Mouse (Mus musculus) heart, embryonic 16.5 days (tissue): Measurements from ENCODE around the gene Psmf1. TPM values are rescaled to one million over a fixed set of nuclear protein-coding genes. Genes with fewer than 3 reads are reported as not detected.

ENCODE experiments used
- ATAC-seq: fragments of 200-750 bp; cut with Nextera tagmentation; replicated peaks from 2 replicates; pipeline ENCODE4 v1.8.0; 2017; ENCODE audit warnings: moderate number of reproducible peaks; ENCODE audit not compliant: insufficient read depth, low FRiP score; ENCODE audit errors: extremely low read depth
- H3K27ac ChIP-seq: fragments of 300-500 bp; sonication (generic); 2 replicates; pipeline ENCODE4 v1.5.1; 2014; ENCODE audit warnings: mild to moderate bottlenecking, low read length, control low read depth, moderate library complexity
- H3K27me3 ChIP-seq: fragments of 300-500 bp; sonication (generic); 2 replicates; pipeline ENCODE4 v1.6.1; 2014; ENCODE audit warnings: low read length, mixed read lengths; ENCODE audit not compliant: control insufficient read depth, insufficient read depth
- H3K36me3 ChIP-seq: fragments of 300-500 bp; sonication (generic); 2 replicates; pipeline ENCODE4 v1.6.1; 2014; ENCODE audit not compliant: control insufficient read depth, insufficient read depth
- H3K4me1 ChIP-seq: fragments of 300-500 bp; sonication (generic); 2 replicates; pipeline ENCODE4 v1.6.1; 2014; ENCODE audit warnings: low read length, mixed read lengths; ENCODE audit not compliant: control insufficient read depth, insufficient read depth
- H3K4me2 ChIP-seq: fragments of 300-500 bp; sonication (generic); 2 replicates; pipeline ENCODE4 v1.6.1; 2014; ENCODE audit warnings: low read depth, mild to moderate bottlenecking, control low read depth, low read length
- H3K4me3 ChIP-seq: fragments of 300-500 bp; sonication (generic); 2 replicates; pipeline ENCODE4 v1.5.1; 2014; ENCODE audit warnings: mild to moderate bottlenecking, control low read depth, low read length
- H3K9ac ChIP-seq: fragments of 300-500 bp; sonication (generic); 2 replicates; pipeline ENCODE4 v1.6.1; 2014; ENCODE audit warnings: low read length, control low read depth
- H3K9me3 ChIP-seq: fragments of 300-500 bp; sonication (generic); replicated peaks from 2 replicates; pipeline ENCODE4 v1.6.1; 2016; ENCODE audit warnings: low read length; ENCODE audit not compliant: control insufficient read depth
- WGBS: fragments of 180-500 bp; shearing (Covaris S2); extraction: QIAGEN DNeasy Blood & Tissue Kit; methylation state at CpG from one replicate; pipeline ENCODE4 v1.1.7; 2014; 5-methylcytosine and 5-hydroxymethylcytosine counted together
- polyA plus RNA-seq: library from polyadenylated mRNA; unstranded; fragments of >200 nt; fragmentation: Nextera tagmentation; extraction: Ambion mirVana; gene quantifications from 2 replicates; pipeline ENCODE4 v1.2.1, GENCODE M21; 2015

Gene Psmf1
- polyA plus RNA-seq, 1 experiment from 2014 or later: 32.4 TPM

DNA sequence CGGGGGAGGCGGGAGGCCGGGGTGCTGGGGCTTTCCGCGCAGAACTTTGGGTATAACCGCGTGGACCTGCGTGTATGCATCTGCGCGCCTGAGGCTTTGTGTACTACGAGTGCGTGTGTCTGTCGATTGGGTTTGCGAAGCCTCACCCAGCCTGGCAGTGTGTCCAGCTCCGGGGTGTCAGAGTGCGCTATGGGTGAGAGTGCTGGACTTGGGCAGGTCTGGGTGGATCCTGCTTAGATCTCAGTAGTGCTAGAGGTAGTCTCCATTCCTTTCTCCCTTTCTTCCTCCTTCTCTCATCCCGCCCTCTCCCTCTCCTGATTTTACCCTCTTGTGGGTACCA lies 41.2 kb downstream of the Psmf1 start:
- peak overlapping the region; percentile 80 for H3K9ac ChIP-seq
- peaks cover 34% of the 10 kb centered on the region for H3K27me3 ChIP-seq
- ATAC-seq: peak; percentile 60
- no peaks in the 10 kb centered on the region for H3K36me3 ChIP-seq
- peaks cover 7% of the 10 kb centered on the region for H3K4me1 ChIP-seq
- 2% methylated on average over 17 of the region's 17 CpGs for WGBS
- H3K9me3 ChIP-seq: no peaks in the 10 kb centered on the region
- H3K27ac ChIP-seq: no peak overlapping the region
- H3K4me2 ChIP-seq: peak overlapping the region; percentile 96
- H3K4me3 ChIP-seq: peak overlapping the region; percentile 68

- H3K27me3 ChIP-seq: peaks cover 34% of the 10 kb centered on the region
- ATAC-seq: peak; percentile 70
- peak overlapping the region; percentile 80 for H3K9ac ChIP-seq
- WGBS: under 1% methylated on average over 90 of the region's 97 CpGs
- no peak overlapping the region for H3K27ac ChIP-seq
- H3K36me3 ChIP-seq: no peaks in the 10 kb centered on the region
- H3K4me3 ChIP-seq: peak overlapping the region; percentile 68
- peak overlapping the region; percentile 96 for H3K4me2 ChIP-seq
- no peaks in the 10 kb centered on the region for H3K9me3 ChIP-seq
- H3K4me1 ChIP-seq: peaks cover 7% of the 10 kb centered on the region
These were observed 41.7 kb downstream of the Psmf1 start for GRCm38 (mm10) chr2:151702146-151702850.

- WGBS: 7% methylated on average over 25 of the region's 25 CpGs
- Histone ChIP-seq H3K9ac (peak within 1 kb of the TSS; percentile 80), H3K4me2 (peak within 1 kb of the TSS; percentile 96), H3K9me3 (no peaks in the 10 kb centered on the region), H3K4me1 (peaks cover 7% of the 10 kb centered on the region), H3K36me3 (no peaks in the 10 kb centered on the region), H3K4me3 (peak within 1 kb of the TSS; percentile 68), H3K27ac (no peak within 1 kb of the TSS), H3K27me3 (peaks cover 34% of the 10 kb centered on the region)
- ATAC-seq: no peak
These were observed 42.5 kb downstream of the Psmf1 start, which contains the start of gene Tmem74b for GRCm38 (mm10) chr2:151701231-151702145. TSS of gene Tmem74b (plus strand) at chr2:151702008.

DNA sequence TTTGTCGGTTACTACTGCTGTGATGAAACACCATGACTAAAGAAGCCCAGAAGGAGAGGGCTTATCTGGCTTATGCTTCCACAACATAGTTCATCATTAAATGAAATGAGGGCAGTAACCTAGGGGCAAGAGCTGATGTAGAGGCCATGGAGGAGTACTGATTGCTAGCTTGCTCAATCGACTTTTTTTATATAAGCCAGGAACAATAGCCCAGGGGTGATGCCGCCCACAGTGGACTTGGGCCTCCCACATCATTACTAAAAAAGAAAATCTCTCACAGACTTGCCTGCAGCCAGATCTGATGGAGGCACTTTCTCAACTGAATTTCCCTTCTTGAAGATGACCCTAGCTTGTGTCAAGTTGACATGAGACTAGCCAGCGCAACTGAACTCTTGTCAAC lies 61.0 kb downstream of the Psmf1 start:
- Histone ChIP-seq H3K36me3 (no peaks in the 10 kb centered on the region), H3K4me2 (no peak overlapping the region), H3K27me3 (no peaks in the 10 kb centered on the region), H3K4me3 (no peak overlapping the region), H3K9me3 (no peaks in the 10 kb centered on the region), H3K4me1 (no peaks in the 10 kb centered on the region), H3K9ac (no peak overlapping the region), H3K27ac (no peak overlapping the region)
- WGBS: 83% methylated on average over 4 of the region's 4 CpGs
- no peak for ATAC-seq

DNA sequence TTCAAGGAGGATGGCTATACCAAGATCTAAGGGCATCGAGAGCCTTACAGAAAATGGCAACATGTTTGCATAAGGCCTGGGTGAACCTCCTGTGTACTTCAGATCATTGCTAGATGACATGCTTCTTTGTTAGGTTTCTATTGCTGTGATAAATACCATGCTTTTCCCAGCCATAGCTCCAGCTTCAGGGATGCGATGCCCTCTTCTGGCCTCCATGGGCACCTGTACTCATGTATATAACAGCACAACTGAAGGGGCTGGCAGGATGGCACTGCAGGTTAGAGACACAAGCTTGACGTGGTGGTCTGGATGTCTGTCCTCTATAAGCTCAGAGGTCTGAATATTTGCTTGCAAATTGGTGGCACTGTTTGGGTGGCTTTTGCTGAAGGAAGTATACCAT lies 61.6 kb downstream of the Psmf1 start:
- 62% methylated on average over 3 of the region's 3 CpGs for WGBS
- Histone ChIP-seq H3K27me3 (no peaks in the 10 kb centered on the region), H3K27ac (no peak overlapping the region), H3K4me1 (no peaks in the 10 kb centered on the region), H3K4me3 (no peak overlapping the region), H3K9ac (no peak overlapping the region), H3K9me3 (no peaks in the 10 kb centered on the region), H3K4me2 (no peak overlapping the region), H3K36me3 (no peaks in the 10 kb centered on the region)
- no peak for ATAC-seq

- WGBS: 55% methylated on average over 2 of the region's 2 CpGs
- H3K9me3 ChIP-seq: no peaks in the 10 kb centered on the region
- no peak overlapping the region for H3K4me3 ChIP-seq
These were observed 67.8 kb downstream of the Psmf1 start for GRCm38 (mm10) chr2:151676234-151676633.

DNA sequence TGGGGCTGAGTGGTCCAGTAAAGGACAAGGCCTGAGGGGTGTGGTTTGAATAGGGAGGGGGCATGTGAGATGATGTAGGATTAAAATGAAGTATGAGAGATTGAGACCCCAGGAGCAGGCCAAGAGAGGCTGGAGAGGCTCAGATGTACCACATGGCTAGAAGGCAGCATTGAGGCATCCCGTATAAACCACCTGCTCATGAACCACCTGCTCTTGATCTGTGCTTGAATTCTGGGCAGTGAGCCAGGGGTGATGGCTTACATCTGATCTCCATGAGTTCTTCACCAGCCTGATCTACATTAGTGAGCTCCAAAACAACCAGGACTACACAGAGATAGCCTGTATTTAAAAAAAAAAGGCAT lies 73.0 kb downstream of the Psmf1 start:
- Histone ChIP-seq H3K9me3 (no peaks in the 10 kb centered on the region), H3K27me3 (peaks cover 5% of the 10 kb centered on the region; the same call in 1 of the 2 replicates), H3K4me1 (no peaks in the 10 kb centered on the region), H3K27ac (no peak overlapping the region), H3K4me3 (no peak overlapping the region), H3K9ac (no peak overlapping the region), H3K36me3 (no peaks in the 10 kb centered on the region), H3K4me2 (no peak overlapping the region)
- 38% methylated on average over 1 of the region's 1 CpGs for WGBS
- no peak for ATAC-seq

More at GRCm38 (mm10) chr2:151676234-151676633, 67.8 kb downstream of the Psmf1 start:
- no peak overlapping the region for H3K27ac ChIP-seq
- no peak for ATAC-seq
- no peaks in the 10 kb centered on the region; the same call in 1 of the 2 replicates for H3K27me3 ChIP-seq
- H3K4me2 ChIP-seq: no peak overlapping the region
- no peaks in the 10 kb centered on the region for H3K4me1 ChIP-seq
- H3K36me3 ChIP-seq: no peaks in the 10 kb centered on the region
- no peak overlapping the region for H3K9ac ChIP-seq

- peaks cover 5% of the 10 kb centered on the region; the same call in 1 of the 2 replicates for H3K27me3 ChIP-seq
- H3K9ac ChIP-seq: no peak overlapping the region
- no peaks in the 10 kb centered on the region for H3K4me1 ChIP-seq
- no peaks in the 10 kb centered on the region for H3K9me3 ChIP-seq
- WGBS: 28% methylated on average over 48 of the region's 48 CpGs
- no peaks in the 10 kb centered on the region for H3K36me3 ChIP-seq
- H3K4me3 ChIP-seq: peak overlapping the region; percentile 10; the same call in 1 of the 2 replicates
- H3K4me2 ChIP-seq: peak overlapping the region; percentile 34; the same call in 1 of the 2 replicates
- H3K27ac ChIP-seq: no peak overlapping the region
- no peak for ATAC-seq
These were observed 73.7 kb downstream of the Psmf1 start for GRCm38 (mm10) chr2:151670026-151670967.
